Mouse (Mus musculus) liver, embryonic 14.5 days (tissue): ENCODE data around the gene Pabpn1l.

Experiments
- CTCF ChIP-seq: IDR thresholded peaks from 2 replicates; pipeline ENCODE4 v1.5.1; 2016; ENCODE audit warnings: antibody characterized with exemption, low read depth, control low read depth
- EP300 ChIP-seq: IDR thresholded peaks from 2 replicates; pipeline ENCODE4 v1.6.1; 2016; ENCODE audit warnings: antibody characterized with exemption, low read depth

DNA sequence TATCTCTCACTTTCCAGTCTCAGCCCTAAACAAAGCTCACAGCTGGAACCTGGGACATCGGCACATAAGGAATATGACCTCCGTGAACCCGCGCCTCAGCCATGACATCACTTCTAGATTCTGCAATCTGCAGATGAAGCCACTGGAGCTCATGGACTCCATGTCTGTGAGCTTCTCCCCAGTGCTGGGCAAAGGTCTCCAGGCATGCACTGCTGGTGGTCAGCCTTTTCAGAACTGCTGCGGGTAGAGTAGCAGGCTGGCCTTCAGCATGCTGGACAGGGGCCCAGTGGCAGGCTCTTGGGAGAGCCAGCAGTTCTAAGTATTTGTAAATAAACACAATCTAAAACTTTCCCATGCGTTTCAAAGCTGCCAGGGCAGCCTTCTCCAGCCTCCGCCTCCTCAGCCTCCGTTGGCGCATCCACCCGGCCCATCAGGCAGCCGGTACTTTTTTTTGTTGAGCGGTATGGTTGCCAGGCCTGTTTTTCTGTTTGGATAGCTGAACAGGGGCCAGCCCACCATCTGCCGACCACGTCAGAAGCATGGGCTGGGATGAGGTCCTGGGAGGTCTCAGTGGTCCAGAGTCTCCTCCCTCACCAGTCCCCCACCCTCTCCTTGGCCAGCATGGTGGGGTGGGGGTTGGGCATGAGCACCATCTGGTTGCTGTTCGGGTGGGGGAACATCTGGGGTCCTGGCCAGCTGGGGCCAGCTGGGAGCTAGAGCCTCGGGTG lies 17.1 kb upstream of the Pabpn1l start:
- TF ChIP-seq EP300 (no peak), CTCF (no peak)
